Mouse (Mus musculus) bone marrow macrophage, adult 2 months (primary cell): ENCODE data around the gene Pprc1. TPM values are rescaled to one million over a fixed set of nuclear protein-coding genes. Genes with fewer than 3 reads are reported as not detected.

ENCODE experiments used
- H3K27ac ChIP-seq: 2 replicates; pipeline ENCODE4 v1.5.1; 2012; ENCODE audit warnings: low read depth, low read length; ENCODE audit not compliant: insufficient read depth
- H3K4me1 ChIP-seq: 2 replicates; pipeline ENCODE4 v1.6.1; 2012; ENCODE audit warnings: low read length; ENCODE audit not compliant: control insufficient read depth, insufficient read depth
- H3K4me3 ChIP-seq: 2 replicates; pipeline ENCODE4 v1.5.1; 2012; ENCODE audit warnings: mild to moderate bottlenecking, low read length, moderate library complexity; ENCODE audit not compliant: insufficient read depth
- CTCF ChIP-seq: IDR thresholded peaks from 2 replicates; pipeline ENCODE4 v1.5.1; 2012; ENCODE audit warnings: low read depth, mild to moderate bottlenecking, low read length, moderate library complexity
- POLR2A ChIP-seq: IDR thresholded peaks from 2 replicates; pipeline ENCODE4 v1.6.1; 2012; ENCODE audit warnings: mild to moderate bottlenecking, low read depth, low read length, borderline replicate concordance
- polyA plus RNA-seq: library from polyadenylated mRNA; stranded (reverse); fragments of >200 nt; gene quantifications from 2 replicates; pipeline ENCODE4 v1.2.4, GENCODE M21; 2012; ENCODE audit not compliant: missing spikeins, insufficient read depth, insufficient read length

The Pprc1 gene
- polyA plus RNA-seq, 1 experiment: 10.9 TPM

DNA sequence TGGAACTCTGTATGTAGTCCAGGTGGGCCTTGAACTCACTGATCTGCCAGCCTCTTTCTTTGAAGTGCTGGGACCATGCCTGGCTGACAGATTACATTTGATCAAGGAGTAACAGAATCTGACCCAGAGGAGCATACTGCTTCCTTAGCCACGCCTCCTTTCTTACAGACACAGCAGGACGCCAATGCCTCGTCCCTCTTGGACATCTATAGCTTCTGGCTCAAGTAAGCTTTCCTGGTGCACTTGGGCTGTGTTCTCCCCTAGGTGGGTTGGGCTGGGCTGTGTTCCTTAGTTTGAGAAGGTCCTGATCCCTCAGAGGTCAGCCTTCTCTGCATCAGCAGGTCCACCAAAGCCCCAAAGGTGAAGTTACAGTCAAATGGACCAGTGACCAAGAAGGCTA is 33.8 kb downstream of the Pprc1 start:
- Histone ChIP-seq H3K27ac (no peak overlapping the region), H3K4me1 (peaks cover 4% of the 10 kb centered on the region), H3K4me3 (no peak overlapping the region)
- TF ChIP-seq CTCF (no peak), POLR2A (no peak)

DNA sequence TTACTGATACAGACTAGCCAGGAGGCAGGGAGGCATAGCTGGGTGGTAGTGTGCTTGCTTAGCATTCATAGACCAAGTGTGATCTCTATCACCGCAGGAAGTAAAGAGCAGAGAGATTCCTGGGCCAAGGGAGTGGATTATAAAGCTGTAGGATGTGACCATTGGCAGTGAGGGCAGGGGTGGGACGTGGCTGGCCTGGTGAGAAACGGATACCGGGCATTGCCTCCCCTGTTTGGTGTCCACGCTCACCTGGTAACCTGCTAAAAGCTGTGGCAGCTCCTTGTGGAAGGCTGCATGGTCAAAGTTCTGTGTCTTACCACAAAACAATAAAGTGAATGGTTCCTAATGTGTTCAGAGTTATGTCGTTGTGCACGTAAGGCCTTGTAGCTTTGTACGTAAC is 40.5 kb downstream of the Pprc1 start:
- TF ChIP-seq POLR2A (no peak), CTCF (no peak)
- Histone ChIP-seq H3K27ac (no peak overlapping the region), H3K4me1 (no peaks in the 10 kb centered on the region), H3K4me3 (no peak overlapping the region)

DNA sequence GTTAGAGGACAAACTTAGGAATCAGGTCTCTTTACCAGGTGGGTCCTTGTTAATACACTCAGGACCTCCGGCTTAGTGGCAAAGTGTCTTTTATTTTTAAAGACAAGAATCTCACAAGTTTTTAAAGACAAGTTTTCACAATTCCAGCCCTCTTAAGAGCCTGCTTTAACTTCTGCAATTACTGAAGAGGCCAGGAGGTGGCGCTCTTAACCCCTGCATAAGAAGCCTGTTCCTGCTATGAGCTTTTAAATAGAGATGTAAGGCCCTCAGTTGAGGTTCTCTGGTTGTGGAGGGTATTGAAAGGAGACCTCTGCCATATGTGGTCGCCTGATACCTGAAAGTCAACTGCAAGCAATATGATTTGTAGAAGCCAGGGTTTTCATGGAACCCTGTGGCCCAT is 41.7 kb downstream of the Pprc1 start:
- no peak overlapping the region for H3K27ac ChIP-seq
- TF ChIP-seq CTCF: no peak
- no peak for TF ChIP-seq POLR2A
- H3K4me3 ChIP-seq: no peak overlapping the region
- no peaks in the 10 kb centered on the region for H3K4me1 ChIP-seq

DNA sequence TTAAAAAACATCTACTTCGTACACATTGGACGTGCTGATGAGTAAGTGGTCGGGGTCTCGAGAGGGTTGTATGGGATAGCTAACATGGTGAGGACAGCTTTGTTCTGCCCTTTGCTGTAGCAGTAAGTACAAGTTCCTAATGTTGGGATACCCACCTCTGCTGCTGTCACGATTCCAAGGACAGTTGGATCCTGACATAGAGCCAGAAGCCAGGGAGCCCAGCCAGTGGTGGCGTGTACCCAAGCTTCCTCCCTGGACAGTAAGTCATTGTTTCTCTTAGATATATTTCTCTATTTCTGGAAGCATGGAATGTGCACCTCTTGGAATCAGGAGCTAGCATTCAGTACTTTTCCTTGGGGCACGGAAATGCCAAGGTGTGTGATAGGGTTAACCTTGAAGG is 43.2 kb downstream of the Pprc1 start:
- TF ChIP-seq POLR2A (no peak), CTCF (no peak)

DNA sequence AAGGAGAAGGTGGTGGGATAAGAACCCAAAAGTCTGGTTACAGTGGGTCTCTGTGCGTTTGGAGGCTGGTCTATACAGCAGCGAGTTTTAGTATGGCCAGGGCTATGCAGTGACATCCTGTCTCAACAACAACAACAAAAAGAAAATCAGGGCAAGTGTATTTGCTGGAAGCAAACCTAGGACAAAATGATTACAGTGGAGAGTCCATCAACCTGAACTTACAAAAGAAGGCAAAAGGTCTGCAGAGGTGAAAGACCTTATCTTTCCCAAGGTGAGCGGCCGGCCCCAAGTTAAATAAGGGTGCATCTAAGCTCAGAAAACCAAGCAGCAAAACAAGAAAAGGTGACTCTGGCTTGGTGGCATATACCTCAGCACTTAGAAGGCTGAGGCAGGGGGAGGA is 47.0 kb downstream of the Pprc1 start:
- no peak overlapping the region for H3K27ac ChIP-seq
- no peak for TF ChIP-seq POLR2A
- no peak for TF ChIP-seq CTCF
- no peaks in the 10 kb centered on the region for H3K4me1 ChIP-seq
- H3K4me3 ChIP-seq: no peak overlapping the region

More for the DNA sequence above, 43.2 kb downstream of the Pprc1 start:
- H3K4me3 ChIP-seq: no peak overlapping the region
- H3K4me1 ChIP-seq: no peaks in the 10 kb centered on the region
- H3K27ac ChIP-seq: no peak overlapping the region

DNA sequence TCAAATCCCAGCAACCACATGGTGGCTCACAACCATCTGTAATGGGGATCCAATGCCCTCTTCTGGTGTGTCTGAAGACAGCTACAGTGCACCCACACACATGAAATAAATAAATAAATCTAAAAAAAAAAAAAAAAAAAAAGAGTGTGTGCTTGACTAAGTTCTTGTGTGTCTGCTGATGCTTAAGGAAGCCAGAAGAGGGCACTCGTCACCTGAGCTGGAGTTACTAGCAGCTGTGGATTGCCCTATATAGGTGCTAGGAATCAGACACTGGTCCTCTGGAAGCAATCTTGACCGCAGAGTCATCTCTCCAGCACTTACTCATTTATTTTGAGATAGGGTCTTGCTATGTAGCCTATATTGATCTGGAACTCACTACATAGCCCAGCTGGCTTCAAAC is 49.5 kb downstream of the Pprc1 start:
- Histone ChIP-seq H3K4me1 (no peaks in the 10 kb centered on the region), H3K4me3 (no peak overlapping the region)
- TF ChIP-seq POLR2A: no peak
- TF ChIP-seq CTCF: no peak

GRCm38 (mm10) chr19:46095291-46095690 is 50.6 kb downstream of the Pprc1 start:
- TF ChIP-seq POLR2A: no peak
- Histone ChIP-seq H3K27ac (no peak overlapping the region), H3K4me3 (no peak overlapping the region)

More for the DNA sequence above, 49.5 kb downstream of the Pprc1 start:
- no peak overlapping the region for H3K27ac ChIP-seq

DNA sequence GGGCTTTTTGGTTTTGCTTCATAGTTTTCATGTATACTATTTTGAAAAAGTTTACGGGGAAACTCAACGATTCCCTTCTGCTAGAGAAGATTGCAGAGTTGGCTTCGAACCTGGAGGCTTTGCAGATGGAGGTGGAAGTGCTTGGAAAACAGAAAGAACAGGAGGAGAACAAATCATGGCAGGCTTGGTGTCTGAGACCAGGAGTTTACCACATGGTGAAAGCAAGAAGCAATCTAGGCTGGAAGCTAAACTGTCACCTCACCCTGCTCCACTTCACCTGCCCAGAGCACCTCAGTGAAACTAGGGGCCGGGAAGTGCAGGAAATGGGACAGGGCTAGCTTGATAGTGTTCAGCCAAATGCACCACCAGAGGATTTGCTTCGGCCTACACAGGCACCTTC is 51.7 kb downstream of the Pprc1 start:
- H3K4me1 ChIP-seq: no peaks in the 10 kb centered on the region
- no peak overlapping the region for H3K27ac ChIP-seq
- no peak overlapping the region for H3K4me3 ChIP-seq
- no peak for TF ChIP-seq POLR2A
- TF ChIP-seq CTCF: no peak

More at GRCm38 (mm10) chr19:46095291-46095690, 50.6 kb downstream of the Pprc1 start:
- H3K4me1 ChIP-seq: no peaks in the 10 kb centered on the region

DNA sequence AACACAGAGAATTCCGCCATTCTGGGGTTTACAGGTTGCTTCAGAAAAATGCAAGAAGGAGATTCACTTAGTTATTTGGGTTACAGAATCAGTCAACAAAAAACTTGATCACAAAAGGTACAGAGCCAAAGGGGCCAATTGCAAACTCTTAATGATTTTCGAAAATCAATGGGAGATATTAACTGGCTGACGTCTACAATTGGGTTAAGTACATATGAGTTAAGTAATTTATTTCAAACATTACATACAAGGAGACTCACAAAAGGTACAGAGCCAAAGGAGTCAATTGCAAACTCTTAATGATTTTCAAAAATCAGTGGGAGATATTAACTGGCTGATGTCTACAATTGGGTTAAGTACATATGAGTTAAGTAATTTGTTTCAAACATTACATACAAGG is 54.9 kb downstream of the Pprc1 start:
- no peak overlapping the region for H3K27ac ChIP-seq
- TF ChIP-seq POLR2A: no peak
- no peak overlapping the region for H3K4me3 ChIP-seq
- H3K4me1 ChIP-seq: no peaks in the 10 kb centered on the region

DNA sequence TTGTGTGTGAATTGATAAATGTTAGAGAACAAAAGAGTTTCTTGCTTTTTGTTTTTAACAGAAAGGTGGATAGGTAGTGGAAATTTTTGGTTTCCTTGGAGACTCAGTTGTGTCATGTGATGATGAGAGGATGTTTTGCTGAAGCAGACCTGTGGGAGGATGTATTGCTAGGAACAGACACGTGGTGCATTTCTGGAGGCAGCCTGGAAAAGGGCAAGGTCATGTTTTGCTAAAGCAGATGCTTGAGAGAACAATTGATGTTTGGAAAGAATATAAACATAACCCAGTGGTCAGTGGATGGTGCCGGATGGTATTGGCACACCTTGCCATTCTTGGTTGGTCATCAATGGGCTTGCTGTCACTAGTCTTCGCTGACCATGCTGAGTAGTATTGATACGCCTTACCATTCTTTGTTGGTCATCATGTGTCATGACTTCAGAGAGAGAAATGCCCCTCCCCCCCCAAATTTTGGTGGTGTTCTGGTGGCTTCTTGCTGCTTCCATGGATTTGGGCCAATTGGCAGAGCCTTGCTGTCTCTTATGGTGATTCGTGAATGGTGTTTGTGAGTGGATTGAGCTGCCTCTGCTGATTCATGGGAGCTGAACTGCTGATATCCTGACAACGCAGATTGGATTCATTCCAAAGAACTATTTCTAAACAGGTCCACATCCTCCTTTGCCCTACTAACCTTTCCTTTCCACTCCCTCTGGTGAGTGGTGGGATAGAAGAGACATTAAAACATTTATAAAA is 58.9 kb downstream of the Pprc1 start:
- TF ChIP-seq CTCF (no peak), POLR2A (no peak)
- H3K4me3 ChIP-seq: no peak overlapping the region
- no peaks in the 10 kb centered on the region for H3K4me1 ChIP-seq
- H3K27ac ChIP-seq: no peak overlapping the region

GRCm38 (mm10) chr19:46104187-46104557 is 59.5 kb downstream of the Pprc1 start:
- H3K27ac ChIP-seq: no peak overlapping the region

DNA sequence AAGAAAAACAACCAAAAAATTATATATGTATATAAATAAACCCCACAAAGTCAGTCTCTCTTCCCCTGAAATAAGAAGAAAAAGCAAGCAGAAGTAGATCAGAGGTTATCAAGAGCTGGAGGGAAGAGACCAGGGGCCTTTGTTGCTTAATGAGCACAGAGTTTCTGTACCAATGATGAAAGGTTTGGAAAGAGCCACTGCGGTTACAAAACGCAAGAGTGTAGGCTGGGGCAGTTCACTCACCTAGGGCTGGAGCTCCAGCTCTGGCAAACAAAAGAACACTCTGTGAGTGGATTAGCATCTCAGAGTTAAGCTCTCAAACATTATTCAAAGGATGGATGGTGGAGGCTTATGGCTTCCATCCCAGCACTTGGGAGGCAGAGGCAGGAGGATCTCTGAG is 65.5 kb downstream of the Pprc1 start:
- Histone ChIP-seq H3K27ac (no peak overlapping the region), H3K4me1 (no peaks in the 10 kb centered on the region), H3K4me3 (no peak overlapping the region)
- no peak for TF ChIP-seq CTCF
- TF ChIP-seq POLR2A: no peak

More at GRCm38 (mm10) chr19:46104187-46104557, 59.5 kb downstream of the Pprc1 start:
- Histone ChIP-seq H3K4me3 (no peak overlapping the region), H3K4me1 (no peaks in the 10 kb centered on the region)
- TF ChIP-seq POLR2A (no peak), CTCF (no peak)
